Mouse (Mus musculus): ENCODE measurements around the gene Spata9. TPM values are rescaled to one million over a fixed set of nuclear protein-coding genes. Genes with fewer than 3 reads are reported as not detected.

The Spata9 gene
- total RNA-seq, 4 experiments from 2014 or later = not detected

- DNase-seq (ENCODE audit: low spot score) = peak; percentile 16
These were observed 25.4 kb downstream of the Spata9 start for GRCm38 (mm10) chr13:75992169-75993028.

- DNase-seq (ENCODE audit: low spot score) = no peak
These were observed 36.3 kb downstream of the Spata9 start for GRCm38 (mm10) chr13:76003272-76003671.

- DNase-seq (ENCODE audit: low spot score) = no peak
These were observed 47.6 kb downstream of the Spata9 start for GRCm38 (mm10) chr13:76014511-76014910.

GRCm38 (mm10) chr13:76017465-76017864 lies 50.5 kb downstream of the Spata9 start:
- peak; percentile 3 for DNase-seq (ENCODE audit: low spot score)

- peak; percentile 98 for DNase-seq (ENCODE audit: low spot score)
These were observed 51.3 kb downstream of the Spata9 start, which contains the start of gene Rfesd for GRCm38 (mm10) chr13:76017974-76018843. Gene Rfesd, minus strand, starts transcription at chr13:76018719.

- no peak for DNase-seq (ENCODE audit: low spot score)
These were observed 52.0 kb downstream of the Spata9 start for GRCm38 (mm10) chr13:76018844-76019400.

GRCm38 (mm10) chr13:76021782-76022181 lies 54.8 kb downstream of the Spata9 start:
- no peak for DNase-seq (ENCODE audit: low spot score)

GRCm38 (mm10) chr13:76024588-76024987 lies 57.6 kb downstream of the Spata9 start:
- peak; percentile 63 for DNase-seq (ENCODE audit: low spot score)

GRCm38 (mm10) chr13:76042455-76042854 lies 75.5 kb downstream of the Spata9 start:
- DNase-seq (ENCODE audit: low spot score) = no peak

- no peak for DNase-seq (ENCODE audit: low spot score)
These were observed 78.0 kb downstream of the Spata9 start for GRCm38 (mm10) chr13:76044971-76045370.

Other genes with a start within 250 kb of the Spata9 start
- 10 to 100 TPM; 32.4 to 45.3 (median 39.7) TPM for gene Glrx, start 127.3 kb upstream of the Spata9 start, total RNA-seq (2022)
- gene Rhobtb3, start 23.2 kb upstream of the Spata9 start, total RNA-seq (2022) = 10 to 100 TPM; 10.2 to 12.3 (median 11.4) TPM
- gene Rfesd, start 51.6 kb downstream of the Spata9 start, total RNA-seq (2022) = 10 to 100 TPM; 12.0 to 18.5 (median 15.0) TPM
- gene Gpr150, start 89.8 kb downstream of the Spata9 start, total RNA-seq (2022) = not detected
- gene Arsk, start 131.5 kb downstream of the Spata9 start, total RNA-seq (2022) = 1 to 10 TPM; 4.3 to 5.7 (median 5.0) TPM
- gene Ttc37, start 131.6 kb downstream of the Spata9 start, total RNA-seq (2022) = 10 to 100 TPM in 3 of 4 experiments, 1 to 10 TPM in 1; 8.8 to 11.0 (median 10.2) TPM

All from heart, adult 8-10 months (tissue).